Mouse (Mus musculus): Measurements from ENCODE around the gene Kifc3.

DNA sequence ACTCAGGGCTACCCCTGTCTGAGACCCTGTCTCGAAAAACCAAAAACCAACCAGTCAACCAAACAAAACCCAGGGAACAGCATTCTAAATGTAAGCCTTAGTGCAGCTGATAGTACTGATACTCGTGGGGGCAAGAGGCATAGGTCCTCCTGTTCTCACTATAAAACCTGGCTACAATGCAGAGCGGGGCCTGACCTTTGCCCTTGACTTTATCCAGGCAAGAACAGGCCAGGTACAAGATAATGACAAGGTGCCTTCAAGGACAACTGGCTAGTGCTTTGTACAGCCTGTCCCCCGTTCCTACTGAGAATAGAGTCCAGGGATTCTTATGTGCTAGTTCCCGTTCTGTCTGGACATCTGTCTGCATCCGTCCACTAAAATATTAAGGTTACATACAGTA lies 25.6 kb downstream of the Kifc3 start:
- TF ChIP-seq CTCF (IDR thresholded peaks at IDR 0.05; ENCODE audit: control insufficient read depth, insufficient read depth, insufficient replicate concordance, low read depth, low read length) = no peak
- no peak for TF ChIP-seq POLR2A (IDR thresholded peaks at IDR 0.05; ENCODE audit: control insufficient read depth, low read depth, low read length)

Data from testis, adult 2 months (tissue).